In genomic region chr6:114282469-114283277, GRCm38 (mm10) we compare ENCODE assay signal across 8 mouse cellular contexts. TPM values are rescaled to one million over a fixed set of nuclear protein-coding genes. Genes with fewer than 3 reads are reported as not detected.
DNase-seq lines count a peak whose midpoint lies in the region; ATAC-seq and TF ChIP-seq lines count a peak whose summit lies in the region.

Gene Slc6a1 (plus strand): TSS chr6:114282635.

- peak; percentile 85 for ATAC-seq in embryonic facial prominence, embryonic 12.5 days (ENCODE audit: insufficient number of reproducible peaks, insufficient read depth, low FRiP score, low TSS enrichment)
- peak; percentile 94 for ATAC-seq in hindbrain, embryonic 13.5 days (ENCODE audit: low FRiP score)
- peak; percentile 93 for ATAC-seq in lung, embryonic 16.5 days (ENCODE audit: low read depth)
- no peak for ATAC-seq in inflammation-experienced regulatory T-cells, adult 6 months

- no peaks in the 10 kb centered on the region for H3K4me1 ChIP-seq in thymus, adult 2 months (replicated peaks; ENCODE audit: control insufficient read depth, insufficient read depth, low read length)
- peaks cover 7% of the 10 kb centered on the region; the same call in 1 of the 2 replicates for H3K4me1 ChIP-seq in embryonic facial prominence, embryonic 12.5 days
- peaks cover 56% of the 10 kb centered on the region for H3K4me1 ChIP-seq in hindbrain, embryonic 13.5 days (replicated peaks)
- H3K4me1 ChIP-seq in lung, embryonic 16.5 days (replicated peaks; ENCODE audit: control insufficient read depth, insufficient read depth, low read length), result no peaks in the 10 kb centered on the region

- H3K4me3 ChIP-seq in thymus, adult 2 months (ENCODE audit: control insufficient read depth, insufficient read depth, low read length), result no peak within 1 kb of the TSS
- peak within 1 kb of the TSS; percentile 24 for H3K4me3 ChIP-seq in embryonic facial prominence, embryonic 12.5 days
- H3K4me3 ChIP-seq in hindbrain, embryonic 13.5 days, result peak within 1 kb of the TSS; percentile 75
- no peak within 1 kb of the TSS for H3K4me3 ChIP-seq in lung, embryonic 16.5 days (ENCODE audit: low read length)

- DNase-seq in thymus, adult 2 months, result peak; percentile 11
- no peak for DNase-seq in thymus, postnatal 10 days (ENCODE audit: low spot score in 2 of 2)
- DNase-seq in layer of hippocampus, postnatal 25 days (ENCODE audit: extremely low spot score in 1 of 2, low spot score in 1 of 2), result peak; percentile 51 to 66
- DNase-seq in retina, embryonic 14.5 days (ENCODE audit: low spot score), result peak; percentile 86

- no peak for TF ChIP-seq POLR2A in thymus, adult 2 months (IDR thresholded peaks at IDR 0.05; ENCODE audit: control insufficient read depth, extremely low read depth, insufficient read depth, low read length, poor library complexity)

- H3K9ac ChIP-seq in embryonic facial prominence, embryonic 12.5 days, result peak within 1 kb of the TSS; percentile 16; the same call in 1 of the 2 replicates
- peak within 1 kb of the TSS; percentile 93 for H3K9ac ChIP-seq in hindbrain, embryonic 13.5 days
- no peak within 1 kb of the TSS for H3K9ac ChIP-seq in lung, embryonic 16.5 days (ENCODE audit: low read length)

- no peaks in the 10 kb centered on the region for H3K36me3 ChIP-seq in thymus, adult 2 months (ENCODE audit: control insufficient read depth, insufficient read depth, low read length)
- H3K36me3 ChIP-seq in embryonic facial prominence, embryonic 12.5 days, result no peaks in the 10 kb centered on the region
- no peaks in the 10 kb centered on the region for H3K36me3 ChIP-seq in hindbrain, embryonic 13.5 days
- no peaks in the 10 kb centered on the region for H3K36me3 ChIP-seq in lung, embryonic 16.5 days (ENCODE audit: control insufficient read depth, insufficient read depth, low read length)

- 9% methylated on average over 46 of the region's 51 CpGs for WGBS in thymus, adult 2 months
- 2% methylated on average over 50 of the region's 51 CpGs for WGBS in embryonic facial prominence, embryonic 12.5 days
- WGBS in hindbrain, embryonic 13.5 days, result 1% methylated on average over 43 of the region's 51 CpGs
- 3% methylated on average over 42 of the region's 51 CpGs for WGBS in lung, embryonic 16.5 days

- no peaks in the 10 kb centered on the region; the same call in 1 of the 2 replicates for H3K27me3 ChIP-seq in thymus, adult 2 months (ENCODE audit: control insufficient read depth, insufficient read depth, low read length)
- peaks cover 75% of the 10 kb centered on the region for H3K27me3 ChIP-seq in embryonic facial prominence, embryonic 12.5 days
- H3K27me3 ChIP-seq in hindbrain, embryonic 13.5 days, result peaks cover 28% of the 10 kb centered on the region
- H3K27me3 ChIP-seq in lung, embryonic 16.5 days (ENCODE audit: control insufficient read depth, insufficient read depth, low read depth, low read length), result peaks cover 53% of the 10 kb centered on the region

- H3K9me3 ChIP-seq in embryonic facial prominence, embryonic 12.5 days, result no peaks in the 10 kb centered on the region
- H3K9me3 ChIP-seq in hindbrain, embryonic 13.5 days, result no peaks in the 10 kb centered on the region
- no peaks in the 10 kb centered on the region for H3K9me3 ChIP-seq in lung, embryonic 16.5 days (ENCODE audit: control insufficient read depth, low read length)

- peak within 1 kb of the TSS; percentile 41 for H3K4me2 ChIP-seq in embryonic facial prominence, embryonic 12.5 days (replicated peaks)
- peak within 1 kb of the TSS; percentile 65 for H3K4me2 ChIP-seq in hindbrain, embryonic 13.5 days
- H3K4me2 ChIP-seq in lung, embryonic 16.5 days (ENCODE audit: low read depth, low read length), result no peak within 1 kb of the TSS

- no peak for TF ChIP-seq CTCF in thymus, adult 2 months (IDR thresholded peaks at IDR 0.05; ENCODE audit: borderline replicate concordance, control insufficient read depth, extremely low read depth, insufficient read depth, low read length, poor library complexity)

- no peak within 1 kb of the TSS for H3K27ac ChIP-seq in thymus, adult 2 months (ENCODE audit: control insufficient read depth, insufficient read depth, low read length)
- no peak within 1 kb of the TSS for H3K27ac ChIP-seq in embryonic facial prominence, embryonic 12.5 days
- peak within 1 kb of the TSS; percentile 88 for H3K27ac ChIP-seq in hindbrain, embryonic 13.5 days
- no peak within 1 kb of the TSS for H3K27ac ChIP-seq in lung, embryonic 16.5 days (ENCODE audit: low read length)

RNA-seq across cellular contexts. Expression of gene Slc6a1, which starts in this region (rescaled TPM):
- polyA plus RNA-seq in thymus, adult 2 months (2012; rRNA removed), result 0.24 and 0.26 TPM in 2 replicates
- 1.7 and 2.7 TPM in 2 replicates for polyA plus RNA-seq in embryonic facial prominence, embryonic 12.5 days (2016; fragmentation: Nextera tagmentation; extraction: Ambion mirVana)
- polyA plus RNA-seq in hindbrain, embryonic 13.5 days (2015; fragmentation: Nextera tagmentation; extraction: Ambion mirVana), result 78.0 and 87.2 TPM in 2 replicates
- 100 to 1,000 TPM; 292 to 295 TPM for total RNA-seq in layer of hippocampus, postnatal 25 days (2021)
- 0.28 and 0.52 TPM in 2 replicates for polyA plus RNA-seq in lung, embryonic 16.5 days (2015; fragmentation: Nextera tagmentation; extraction: Ambion mirVana)
- polyA plus RNA-seq in inflammation-experienced regulatory T-cells, adult 6 months (2017; shearing (Covaris generic)), result under 1 TPM in 1 of 3 experiments, not detected in 2; 0.48 TPM

Comparison
In these comparisons a context has a peak if more than half of its experiments do, and no peak if none do; other contexts are left out.
1. RNA of gene Slc6a1 (polyA plus RNA-seq): 78.0 to 87.2 TPM in hindbrain, embryonic 13.5 days; 1.7 to 2.7 TPM in embryonic facial prominence, embryonic 12.5 days, 0.28 to 0.52 TPM in lung, embryonic 16.5 days, 0.24 to 0.26 TPM in thymus, adult 2 months and 0.48 TPM in inflammation-experienced regulatory T-cells, adult 6 months; every median in the first group is over 10 times any median in the second.
2. Peak in DNase-seq in thymus, adult 2 months; RNA of the gene not detected or under 1 TPM.
3. Peak in ATAC-seq in lung, embryonic 16.5 days; RNA of the gene not detected or under 1 TPM.
4. DNase-seq: peak in layer of hippocampus, postnatal 25 days (2 of 2) and retina, embryonic 14.5 days (single experiment); none in thymus, postnatal 10 days (0 of 2).
5. H3K4me3 ChIP-seq: peak in embryonic facial prominence, embryonic 12.5 days (single experiment) and hindbrain, embryonic 13.5 days (single experiment); none in thymus, adult 2 months (single experiment) and lung, embryonic 16.5 days (single experiment).